Mouse (Mus musculus): ENCODE results near the gene Zfp451.

The Zfp451 gene

DNA sequence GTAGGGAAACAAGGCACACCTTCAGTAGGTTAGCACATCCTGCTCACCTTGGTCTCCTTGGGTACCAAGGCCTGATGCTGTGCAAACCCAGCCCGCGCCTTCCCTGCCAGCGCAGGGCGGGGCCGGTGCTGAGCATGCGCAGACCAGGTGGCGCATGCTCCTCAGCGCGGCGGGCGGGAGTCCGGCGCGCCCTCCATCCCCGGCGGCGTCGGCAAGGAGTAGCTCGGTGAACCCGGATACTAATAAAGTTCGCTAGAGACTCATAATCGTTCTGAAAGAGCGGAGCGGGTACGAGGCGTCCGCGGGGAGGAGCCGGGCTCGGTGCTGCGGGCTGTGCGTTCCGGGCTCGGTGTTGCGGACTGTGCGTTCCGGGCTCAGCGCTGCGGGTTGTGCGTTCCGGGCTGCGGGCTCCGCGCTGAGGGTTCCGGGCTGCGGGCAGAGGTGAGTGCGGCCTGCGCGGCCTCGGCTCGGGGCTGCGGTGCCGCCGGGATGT lies 94.6 kb downstream of the Zfp451 start, which contains the start of gene Rab23:
Rab23 (plus strand) TSS at position 155 of the 493 bp plus-strand sequence.
- peak; percentile 74 to 77 for DNase-seq (ENCODE audit: low spot score in 2 of 2)

GRCm38 (mm10) chr1:33717636-33718035 lies 96.8 kb downstream of the Zfp451 start:
- DNase-seq (ENCODE audit: low spot score in 2 of 2) = no peak

GRCm38 (mm10) chr1:33714796-33715195 lies 99.6 kb downstream of the Zfp451 start:
- DNase-seq (ENCODE audit: low spot score in 2 of 2) = no peak

GRCm38 (mm10) chr1:33712026-33712425 lies 102.4 kb downstream of the Zfp451 start:
- DNase-seq (ENCODE audit: low spot score in 2 of 2) = no peak

Data from urinary bladder, postnatal 4 days (tissue).